Mouse (Mus musculus) left cerebral cortex, postnatal 10 days (tissue): ENCODE measurements around the gene Mast1. TPM values are rescaled to one million over a fixed set of nuclear protein-coding genes. Genes with fewer than 3 reads are reported as not detected.

Experiments used
- DNase-seq, 2 experiments: peaks; one replicate each; pipeline ENCODE4 v3.0.0; 2021 to 2022; ENCODE audit warnings: low spot score in 2 of 2, mixed read lengths in 1 of 2; ENCODE audit errors: extremely low spot score in 1 of 2
- intact Hi-C: fragments of 180-260 bp; cut with DNase I; formaldehyde crosslinking; loops from one replicate; pipeline ENCODE4 v1.15.1; 2025
- total RNA-seq, 2 experiments: library from RNA; stranded (reverse); gene quantifications; 2 replicates each; pipeline ENCODE4 v1.2.3; 2021

The Mast1 gene
- total RNA-seq, 2 experiments from 2014 or later = 183 to 187 TPM

GRCm38 (mm10) chr8:84945633-84946527 is 8.7 kb upstream of the Mast1 start:
- intact Hi-C loops = no loop called here
- DNase-seq = peak in 1 of 2 experiments; percentile 76

- intact Hi-C loops = no loop called here
Measured at GRCm38 (mm10) chr8:84945235-84945632, 8.1 kb upstream of the Mast1 start.

GRCm38 (mm10) chr8:84944478-84945160 is 7.5 kb upstream of the Mast1 start:
- intact Hi-C loops = no loop called here
- peak; percentile 72 to 89 for DNase-seq

More at GRCm38 (mm10) chr8:84945235-84945632, 8.1 kb upstream of the Mast1 start:
- DNase-seq = peak; percentile 80 to 83

- intact Hi-C loops = no loop called here
- DNase-seq = no peak
Measured at GRCm38 (mm10) chr8:84943699-84944098, 6.5 kb upstream of the Mast1 start.

DNA sequence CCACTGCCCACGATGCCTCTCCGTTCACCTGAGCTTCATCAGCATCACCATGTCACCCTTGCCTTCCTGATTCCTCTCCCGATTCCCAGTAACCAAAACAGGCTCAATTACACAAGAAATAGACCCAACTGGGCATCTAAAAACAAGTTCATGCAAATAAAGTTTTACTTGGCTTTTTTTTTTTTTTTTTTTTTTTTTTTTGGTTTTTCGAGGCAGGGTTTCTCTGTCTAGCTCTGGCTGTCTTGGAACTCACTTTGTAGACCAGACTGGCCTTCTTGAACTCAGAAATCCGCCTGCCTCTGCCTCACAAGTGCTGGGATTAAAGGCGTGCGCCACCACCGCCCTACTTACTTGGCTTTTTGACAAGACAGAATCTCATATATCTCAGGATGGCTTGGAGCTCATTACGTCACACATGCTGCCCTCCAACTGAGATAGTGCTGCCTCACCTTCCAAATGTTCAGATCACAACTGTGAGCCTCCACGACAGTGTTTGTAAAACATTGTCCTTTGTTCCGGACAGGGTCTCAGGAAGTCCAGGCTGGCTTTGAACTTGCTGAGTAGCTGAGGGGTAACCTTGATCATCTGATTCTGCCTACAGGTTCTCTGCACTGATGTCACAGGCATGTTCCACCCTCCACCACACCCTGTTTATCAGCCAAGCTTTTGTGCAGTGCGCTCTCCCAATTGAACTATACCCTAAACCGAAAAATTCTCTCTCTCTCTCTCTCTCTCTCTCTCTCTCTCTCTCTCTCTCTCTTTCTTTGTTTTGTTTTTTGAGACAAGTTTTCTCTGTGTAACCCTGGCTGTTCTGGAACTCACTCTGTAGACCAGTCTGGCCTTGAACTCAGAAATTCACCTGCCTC is 694 bp upstream of the Mast1 start:
- no peak for DNase-seq
- intact Hi-C loops = no loop called here

DNA sequence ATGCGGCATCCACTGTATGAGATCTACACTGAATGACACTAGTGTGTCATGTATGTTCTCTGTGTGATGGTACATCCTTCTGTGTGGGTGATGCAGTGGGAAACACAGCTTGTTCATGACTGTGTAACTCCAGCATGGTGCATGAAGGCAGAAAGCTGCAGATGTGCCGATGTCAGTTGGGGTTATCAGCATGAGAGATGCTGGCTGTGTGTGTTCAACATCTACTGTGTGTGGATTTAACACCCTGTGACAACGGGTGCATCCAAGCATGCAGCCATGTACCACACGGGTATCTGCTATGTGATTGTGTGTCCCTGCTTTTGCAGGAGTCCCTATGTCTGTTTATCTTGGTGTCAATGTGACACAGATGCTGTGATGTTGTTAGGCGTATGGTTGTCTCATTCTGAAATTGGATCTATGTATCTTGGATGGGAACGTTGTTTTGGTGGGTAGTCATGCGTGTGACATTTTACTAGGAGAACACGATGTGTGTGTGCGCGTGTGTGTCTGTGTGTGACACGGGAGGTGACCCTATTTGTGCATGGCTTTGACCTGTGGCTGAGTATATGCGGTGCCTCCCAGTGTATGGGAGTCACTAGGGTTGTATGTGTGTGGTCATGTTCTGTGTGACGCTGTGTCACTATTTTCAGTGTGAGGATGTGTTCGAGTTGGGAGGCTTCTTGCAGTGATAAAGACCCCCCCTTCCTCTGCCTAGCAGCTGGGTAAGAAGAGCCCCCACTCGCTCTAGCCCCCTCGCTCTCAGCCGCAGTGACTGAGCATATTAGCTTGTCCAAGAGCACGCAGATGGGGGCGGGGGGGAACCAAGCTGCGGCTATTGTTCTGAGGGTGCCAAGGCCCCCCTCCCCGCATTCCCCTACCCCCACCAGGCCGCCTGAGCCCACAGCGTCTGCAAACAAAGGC is 858 bp downstream of the Mast1 start:
- intact Hi-C loops = no loop called here

DNA sequence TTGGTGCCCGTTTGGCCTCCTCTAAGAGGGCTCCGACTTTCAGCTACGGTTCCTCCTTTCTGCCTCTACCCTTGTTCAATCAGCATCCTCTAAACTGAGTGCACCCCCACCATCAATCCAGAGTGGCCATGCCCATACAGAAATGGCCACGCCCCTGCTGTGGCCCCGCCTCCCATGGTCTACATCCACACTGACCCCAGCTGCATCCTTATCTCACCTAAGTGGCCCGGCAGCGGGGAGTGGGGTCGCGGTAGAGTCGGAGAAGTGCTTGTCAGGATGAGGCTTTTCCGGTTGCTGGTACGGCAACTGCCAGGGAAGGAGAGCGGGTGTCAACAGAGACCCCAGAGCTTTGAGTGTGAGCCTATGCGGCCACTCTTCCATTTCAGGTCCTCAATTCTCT is 1.7 kb downstream of the Mast1 start:
- intact Hi-C loops = no loop called here
- peak in 1 of 2 experiments; percentile 43 for DNase-seq

More for the DNA sequence above, 858 bp downstream of the Mast1 start:
- DNase-seq = peak in 1 of 2 experiments; percentile 55

DNA sequence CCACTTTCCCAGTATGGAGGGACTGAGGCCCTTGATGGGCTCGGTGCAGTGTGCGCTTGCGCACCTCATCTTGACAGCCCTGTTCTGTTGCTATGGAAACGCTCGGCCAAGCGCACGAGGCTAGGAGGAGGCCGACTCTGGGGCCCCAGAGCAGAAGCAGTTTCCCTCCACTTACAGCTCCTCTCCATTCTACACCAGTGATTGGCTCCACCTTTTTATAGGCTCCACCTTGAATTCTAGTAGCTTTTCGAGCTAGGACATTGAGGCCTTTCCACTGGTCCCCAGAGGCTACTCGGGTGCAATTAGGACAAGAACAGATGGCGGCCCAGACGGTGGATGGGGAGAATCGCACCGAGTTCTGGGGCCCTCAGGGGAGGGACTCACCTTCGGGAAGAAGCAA is 2.3 kb downstream of the Mast1 start:
- intact Hi-C loops = no loop called here
- DNase-seq = peak in 1 of 2 experiments; percentile 65

DNA sequence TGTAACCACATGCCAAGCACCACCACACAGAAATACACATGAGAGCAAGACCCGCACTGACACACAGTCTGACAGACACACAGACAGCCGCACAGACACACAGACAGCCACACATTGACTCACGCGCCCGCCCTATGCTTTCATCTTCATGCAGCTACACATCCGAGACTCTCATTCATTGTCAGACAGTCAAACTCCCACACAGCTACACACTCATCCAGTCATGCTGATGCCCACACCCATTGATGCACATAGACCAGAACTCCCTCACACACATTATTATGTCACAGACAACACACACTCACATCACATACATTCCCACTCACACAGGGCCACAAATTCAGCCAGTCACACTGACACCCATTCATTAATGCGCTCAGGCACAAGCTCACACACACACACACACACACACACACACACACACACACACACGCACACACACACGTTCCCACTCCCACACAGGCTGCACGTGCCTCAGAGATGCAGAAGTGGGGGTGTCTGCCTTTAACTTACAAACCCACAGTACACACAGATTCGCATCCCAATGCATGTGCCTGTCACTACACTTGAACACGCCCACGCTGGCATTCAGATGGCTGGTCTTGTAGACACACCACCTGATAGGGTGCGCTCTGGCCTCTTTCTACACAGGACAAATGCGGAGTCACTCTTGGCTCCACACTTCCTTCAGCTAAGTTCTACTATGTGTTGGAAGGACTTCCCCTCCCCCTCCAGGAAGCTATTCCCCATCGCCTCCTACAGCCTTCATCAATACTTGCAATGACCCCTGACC is 3.2 kb downstream of the Mast1 start:
- intact Hi-C loops = no loop called here
- DNase-seq = peak in 1 of 2 experiments; percentile 40

DNA sequence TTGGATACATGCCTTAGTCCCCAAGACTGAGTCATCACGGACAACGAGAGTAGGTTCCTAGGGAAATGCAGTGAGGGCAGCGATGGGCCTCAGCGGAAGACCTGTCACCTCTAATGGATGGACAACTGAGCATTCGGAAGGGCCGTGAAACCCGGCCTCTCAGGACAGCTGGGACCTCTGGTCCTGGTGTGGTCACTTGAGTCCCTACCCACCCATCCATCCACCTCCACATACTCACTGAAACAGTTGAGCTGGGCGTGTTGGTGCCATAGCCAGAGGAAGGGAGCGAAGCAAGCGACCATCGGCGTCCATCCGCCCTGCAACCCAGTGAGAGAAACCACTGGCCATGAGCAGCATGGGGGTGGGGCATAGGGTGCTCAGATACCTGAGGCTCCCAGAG is 6.6 kb downstream of the Mast1 start:
- no peak for DNase-seq
- intact Hi-C loops = no loop called here

GRCm38 (mm10) chr8:84928456-84929306 is 8.5 kb downstream of the Mast1 start:
- intact Hi-C loops = no loop called here

GRCm38 (mm10) chr8:84927513-84927912 is 9.6 kb downstream of the Mast1 start:
- no peak for DNase-seq
- intact Hi-C loops = no loop called here

More at GRCm38 (mm10) chr8:84928456-84929306, 8.5 kb downstream of the Mast1 start:
- DNase-seq = peak in 1 of 2 experiments; percentile 80

DNA sequence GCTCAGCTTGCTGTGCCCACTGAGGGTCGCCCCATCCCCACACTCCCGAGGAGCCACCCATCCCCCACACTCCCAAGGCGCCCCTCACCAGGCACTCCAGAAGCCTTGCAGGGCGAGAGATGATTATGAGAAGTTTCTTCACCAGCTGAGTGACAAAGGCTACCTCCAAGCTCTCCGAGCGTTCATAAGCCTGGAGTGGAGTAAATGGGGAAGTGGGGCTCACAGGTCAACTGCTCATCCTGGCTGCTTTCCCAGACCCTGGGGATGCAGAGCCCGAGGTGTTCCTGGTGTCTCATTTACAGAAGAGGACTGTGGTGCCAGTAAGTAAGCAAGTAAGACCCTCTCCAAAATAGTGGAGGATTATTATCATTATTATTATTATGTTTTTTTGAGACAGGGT is 11.6 kb downstream of the Mast1 start:
- DNase-seq = no peak
- intact Hi-C loops = no loop called here

GRCm38 (mm10) chr8:84921596-84921995 is 15.6 kb downstream of the Mast1 start:
- intact Hi-C loops = no loop called here

DNA sequence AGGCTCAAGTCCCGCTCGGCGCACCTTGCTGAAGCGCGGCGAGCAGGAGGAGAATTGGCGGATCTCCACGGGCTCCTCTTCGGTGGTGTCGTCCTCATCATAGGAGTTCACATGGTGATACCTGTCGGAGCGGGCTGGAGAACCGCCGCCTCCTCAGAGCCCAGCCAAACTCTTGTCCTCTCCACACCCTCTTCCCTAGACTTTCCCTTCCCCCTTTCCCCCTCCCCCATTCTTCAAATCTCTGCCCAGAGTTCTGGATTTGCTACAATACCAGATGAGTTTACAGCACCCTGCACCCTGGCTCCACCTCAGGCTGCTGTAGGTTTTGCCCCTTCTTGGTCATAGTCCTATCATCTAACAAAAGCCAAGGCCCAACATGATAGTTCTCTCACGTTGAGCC is 18.5 kb downstream of the Mast1 start:
- no peak for DNase-seq
- intact Hi-C loops = no loop called here

More at GRCm38 (mm10) chr8:84921596-84921995, 15.6 kb downstream of the Mast1 start:
- DNase-seq = no peak

DNA sequence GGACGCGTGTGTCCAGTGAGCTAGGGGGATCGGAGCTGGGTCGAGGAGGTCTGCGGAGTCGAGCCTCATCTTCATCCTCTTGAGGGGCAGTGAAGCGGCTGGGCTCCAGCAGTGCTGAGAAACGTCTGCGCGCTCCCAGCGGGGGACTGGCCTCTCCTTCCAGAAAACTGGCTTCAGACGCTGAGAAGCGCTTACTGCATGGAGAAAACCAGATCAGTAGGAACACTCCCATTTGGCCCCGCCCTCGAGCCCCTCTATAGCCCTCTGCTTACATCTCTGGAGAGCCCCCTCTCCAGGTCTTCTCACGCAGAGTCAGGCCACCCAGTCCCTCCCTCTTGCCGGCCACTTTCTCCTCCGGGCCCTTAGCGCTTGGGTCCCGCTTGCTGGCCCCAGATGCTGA is 19.4 kb downstream of the Mast1 start:
- no peak for DNase-seq
- intact Hi-C loops = no loop called here
